Mouse (Mus musculus) ES-E14 (cell line): ENCODE data around the gene Mta1.

ENCODE experiments used
- CHD2 ChIP-seq: IDR thresholded peaks from 2 replicates; pipeline ENCODE4 v1.6.1; 2014; ENCODE audit warnings: mild to moderate bottlenecking, low read depth, low read length, inconsistent platforms
- HCFC1 ChIP-seq: IDR thresholded peaks from 2 replicates; pipeline ENCODE4 v1.6.1; 2012; ENCODE audit warnings: low read length, inconsistent platforms, borderline replicate concordance; ENCODE audit not compliant: insufficient read depth
- ZC3H11A ChIP-seq: IDR thresholded peaks from 2 replicates; pipeline ENCODE4 v1.6.1; 2012; ENCODE audit warnings: low read depth, mild to moderate bottlenecking, inconsistent platforms, low read length, borderline replicate concordance
- ZNF384 ChIP-seq: IDR thresholded peaks from 2 replicates; pipeline ENCODE4 v1.6.1; 2012; ENCODE audit warnings: low read depth, low read length, inconsistent platforms

- no peak for TF ChIP-seq CHD2
- no peak for TF ChIP-seq ZC3H11A
- no peak for TF ChIP-seq ZNF384
- no peak for TF ChIP-seq HCFC1
Observed at GRCm38 (mm10) chr12:113061606-113062005, 36.5 kb upstream of the Mta1 start.
